Mouse (Mus musculus): ENCODE measurements at regions not wholly inside any gene's neighbourhood (a gene's known extent, or its start where the extent isn't known, plus 50 kb on each side); places are given as distances from the start of the nearest gene placed in this dataset.

- no peak for DNase-seq
Measured at GRCm38 (mm10) chr14:104824926-104825325, 302.5 kb upstream of the Rnf219 start.

GRCm38 (mm10) chr14:104824224-104824623 lies 301.8 kb upstream of the Rnf219 start:
- no peak for DNase-seq

DNA sequence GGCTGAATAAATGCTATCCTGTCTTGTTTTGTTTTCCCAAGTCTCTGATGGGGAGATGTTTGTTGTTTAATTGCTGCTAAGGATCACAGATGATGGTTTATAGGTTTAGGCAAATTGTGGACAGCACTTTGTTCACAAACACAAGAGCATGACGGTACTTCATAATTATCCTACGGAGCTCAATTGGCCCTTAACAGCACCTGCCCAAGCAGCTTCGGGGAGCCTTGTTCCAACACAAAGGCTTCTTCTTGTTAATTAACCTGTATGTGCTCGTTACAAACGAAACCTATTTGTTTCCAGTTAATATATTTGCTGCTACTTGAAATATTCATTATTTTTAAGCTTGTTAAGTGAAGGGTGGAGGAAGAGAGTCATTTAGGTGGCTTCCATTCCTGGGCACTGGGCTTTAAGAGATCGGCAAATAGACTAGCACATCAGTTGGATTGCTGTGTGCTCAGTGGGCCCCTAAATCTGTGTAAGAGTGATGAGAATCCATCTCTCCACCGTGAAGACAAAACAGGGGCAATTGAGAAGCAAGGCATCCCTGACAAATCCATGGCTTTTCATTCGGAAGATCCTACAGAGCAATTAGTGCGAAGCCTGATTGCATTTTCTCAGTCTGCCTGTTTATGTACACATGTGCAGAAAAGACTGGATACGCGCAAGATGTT lies 299.6 kb upstream of the Rnf219 start:
- no peak for DNase-seq

DNA sequence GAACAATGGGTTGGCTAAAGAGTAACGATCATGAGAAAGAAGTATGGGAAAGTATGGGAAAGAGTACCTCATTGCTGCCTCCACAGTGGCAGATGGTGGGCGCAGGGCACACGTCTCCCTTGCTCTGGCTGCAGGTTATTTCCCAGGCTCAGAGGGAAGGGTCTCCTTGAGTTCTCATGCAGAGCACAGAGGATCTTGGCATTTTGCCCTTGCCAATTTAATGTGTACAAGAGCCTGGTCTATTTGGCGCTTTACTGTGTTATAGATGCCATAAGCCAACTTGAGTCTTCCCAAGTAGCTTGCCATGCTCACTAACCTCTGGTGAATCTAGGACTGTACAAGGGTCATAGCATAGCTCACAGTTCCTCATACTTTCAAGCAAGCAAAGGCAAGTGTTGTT lies 296.7 kb upstream of the Rnf219 start:
- DNase-seq = no peak

DNA sequence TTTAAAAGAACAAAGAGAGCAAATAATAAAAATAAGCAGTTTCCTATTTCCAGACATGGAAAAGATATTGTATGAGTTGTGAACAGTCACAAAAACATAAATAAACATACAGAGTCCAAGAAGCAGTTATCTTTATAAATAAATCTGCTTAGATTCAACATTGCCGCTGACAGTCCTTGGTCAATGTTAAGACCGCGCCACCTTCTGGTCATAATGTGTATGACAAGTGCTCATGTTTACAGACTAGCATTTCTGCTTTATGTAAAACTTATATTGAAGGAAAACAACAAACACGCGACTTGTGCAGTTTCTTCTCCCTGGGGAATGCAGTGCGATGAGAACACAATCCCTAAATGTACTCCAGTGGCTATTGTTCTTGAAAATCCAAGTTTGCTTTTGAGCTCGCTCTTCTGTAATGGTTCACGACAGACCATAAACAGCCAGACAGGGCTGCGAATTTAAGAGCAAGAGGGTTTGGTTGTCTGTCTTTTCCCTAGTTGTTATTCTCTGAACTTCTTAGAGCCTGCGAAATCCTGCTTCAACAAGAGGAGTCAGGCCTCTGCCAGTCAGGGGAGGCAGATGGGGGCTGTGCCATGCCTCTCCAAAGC lies 291.6 kb upstream of the Rnf219 start:
- peak; percentile 57 to 73 for DNase-seq

- DNase-seq = no peak
Measured at GRCm38 (mm10) chr14:104812006-104812405, 289.6 kb upstream of the Rnf219 start.

DNA sequence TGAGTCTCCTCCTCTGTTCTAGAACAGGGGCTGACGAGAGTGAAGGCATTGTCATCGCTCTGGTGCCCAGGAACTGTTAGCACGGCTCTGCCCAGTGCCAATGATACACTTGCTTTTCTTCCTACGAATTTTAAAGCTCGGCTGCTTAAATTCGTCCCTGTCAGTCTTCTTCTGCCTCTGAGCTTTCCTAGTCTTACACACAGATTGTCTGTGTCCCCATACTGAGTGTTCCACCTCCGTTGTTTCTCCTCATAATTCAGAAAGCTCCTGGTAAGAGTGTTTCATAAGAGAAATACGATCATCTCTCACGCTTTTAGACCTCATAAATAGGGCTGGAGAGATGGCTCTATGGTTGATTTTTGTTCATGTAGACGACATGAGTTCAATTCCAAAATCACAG lies 282.9 kb upstream of the Rnf219 start:
- DNase-seq = no peak

DNA sequence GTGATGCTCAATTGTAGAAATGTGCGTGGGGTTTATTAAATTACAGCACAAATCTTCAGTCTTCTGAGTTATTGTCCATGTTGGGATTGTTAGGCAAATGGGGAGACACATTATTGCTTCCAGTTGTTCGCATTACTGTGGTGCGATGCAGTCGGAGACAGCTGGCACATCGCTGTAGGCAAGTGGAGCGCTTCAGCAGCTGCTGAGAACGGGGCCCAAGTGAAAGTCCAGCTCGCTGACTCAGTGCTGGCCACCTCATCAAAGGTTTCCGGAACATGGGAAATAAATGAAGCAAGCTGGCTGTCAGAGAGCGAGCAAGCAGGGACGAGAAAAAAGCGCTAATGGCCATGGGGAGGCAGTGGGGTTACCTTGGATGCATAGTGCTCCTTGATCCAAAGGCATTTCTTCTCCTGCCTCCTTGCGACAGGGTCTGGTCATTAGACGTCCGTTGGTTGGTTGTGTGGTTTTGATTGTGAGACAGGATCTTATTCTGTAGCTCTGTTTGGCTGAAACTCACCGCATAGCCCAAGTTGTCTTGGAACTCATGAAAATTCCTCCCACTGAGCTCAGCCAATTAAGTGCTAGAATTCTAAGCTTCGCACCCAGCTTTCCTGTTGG lies 274.0 kb upstream of the Rnf219 start:
- no peak for DNase-seq

GRCm38 (mm10) chr14:104789346-104789745 lies 266.9 kb upstream of the Rnf219 start:
- no peak for DNase-seq

DNA sequence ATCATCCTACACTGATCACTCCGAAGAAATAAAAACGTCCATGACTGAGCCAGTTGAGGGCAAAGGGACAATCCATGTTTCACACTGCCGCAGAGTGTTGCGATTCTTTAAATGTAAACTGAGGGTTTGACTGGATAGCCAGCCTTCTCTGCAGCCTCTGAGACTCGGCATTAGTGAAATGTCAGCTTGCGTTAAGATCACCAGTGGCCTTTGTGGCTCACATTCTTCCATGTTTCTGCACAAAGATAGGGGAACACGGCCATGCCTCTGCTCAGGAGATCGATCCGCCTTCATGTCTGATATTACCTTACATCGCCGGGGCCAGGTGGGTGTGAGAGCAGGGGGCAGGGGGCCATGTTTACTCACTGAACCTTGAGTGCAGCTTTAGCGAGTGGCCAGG lies 262.6 kb upstream of the Rnf219 start:
- DNase-seq = no peak

DNA sequence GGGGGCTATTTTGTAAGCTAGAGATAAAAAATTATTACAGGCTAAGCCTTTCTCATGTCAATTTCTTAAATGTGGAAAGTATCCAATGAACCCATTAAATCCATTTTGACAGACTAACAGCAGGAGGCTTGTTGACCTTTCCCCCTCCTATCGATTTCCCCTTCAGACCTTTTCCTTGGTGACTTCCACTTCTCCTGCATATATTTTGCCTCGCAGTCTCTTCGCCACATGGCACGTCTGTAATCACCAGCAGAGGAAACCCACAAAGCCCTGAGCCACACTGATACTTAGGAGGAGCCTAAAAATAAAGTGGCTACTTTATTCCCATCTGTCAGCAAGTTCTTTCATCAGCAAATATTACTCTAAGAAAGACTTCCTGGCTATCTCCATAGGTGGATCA lies 247.5 kb upstream of the Rnf219 start:
- DNase-seq = no peak

GRCm38 (mm10) chr14:104734213-104734612 lies 211.8 kb upstream of the Rnf219 start:
- DNase-seq = no peak

GRCm38 (mm10) chr14:104732036-104732435 lies 209.6 kb upstream of the Rnf219 start:
- no peak for DNase-seq

DNA sequence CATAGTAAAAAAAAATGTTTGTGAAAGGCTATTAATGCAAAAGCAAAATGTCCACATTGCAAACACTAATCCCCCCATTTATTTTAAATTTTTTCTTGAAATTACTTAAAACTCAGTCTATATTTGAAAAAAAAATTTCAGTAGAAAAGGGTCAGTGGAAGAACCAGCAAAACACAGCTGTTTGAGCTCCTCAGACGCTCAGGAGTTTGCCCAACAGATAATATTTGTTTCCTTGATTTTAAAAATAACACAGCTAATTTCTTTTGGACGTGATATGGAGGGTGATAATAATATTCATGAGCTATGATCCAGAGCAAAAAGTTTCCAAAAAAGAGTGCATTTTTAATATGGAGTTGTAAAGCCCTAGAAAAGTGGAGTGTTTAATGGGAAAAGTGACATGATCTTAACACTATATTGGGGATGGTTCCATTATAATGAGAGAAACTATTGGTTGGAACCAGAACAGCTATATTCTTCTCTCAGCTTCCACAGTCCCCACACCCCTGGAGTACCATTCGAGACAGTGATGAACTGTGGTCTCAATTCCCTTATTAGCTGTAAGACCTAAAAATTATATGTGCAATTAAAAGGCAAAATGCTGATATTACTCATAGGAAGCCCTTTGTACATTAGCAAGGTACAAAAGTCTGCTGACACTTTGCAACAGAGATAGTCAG lies 209.0 kb upstream of the Rnf219 start:
- DNase-seq = no peak

- DNase-seq = peak; percentile 26 to 86
Measured at GRCm38 (mm10) chr14:104715651-104716050, 193.2 kb upstream of the Rnf219 start.

GRCm38 (mm10) chr14:104702283-104702893 lies 179.9 kb upstream of the Rnf219 start:
- no peak for DNase-seq

GRCm38 (mm10) chr14:104698962-104699361 lies 176.5 kb upstream of the Rnf219 start:
- DNase-seq = no peak

DNA sequence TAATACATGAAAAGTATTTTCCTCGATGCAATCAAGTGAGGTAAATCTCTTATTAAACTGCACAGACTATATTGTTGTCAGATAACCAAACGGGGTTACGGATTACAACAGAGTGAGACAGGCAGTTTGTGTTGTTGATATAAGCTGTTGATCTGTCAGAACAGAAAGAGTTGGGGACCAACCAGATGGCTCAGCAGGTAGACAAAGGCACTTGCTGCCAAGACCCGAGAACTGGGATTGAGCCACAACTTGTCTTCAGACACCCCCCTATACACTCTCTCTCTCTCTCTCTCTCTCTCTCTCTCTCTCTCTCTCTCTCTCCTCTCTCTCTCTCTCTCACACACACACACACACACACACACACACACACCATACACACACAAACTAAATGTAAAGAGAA lies 172.7 kb upstream of the Rnf219 start:
- no peak for DNase-seq

GRCm38 (mm10) chr14:104694174-104694803 lies 171.8 kb upstream of the Rnf219 start:
- DNase-seq = no peak

GRCm38 (mm10) chr14:104692616-104693015 lies 170.2 kb upstream of the Rnf219 start:
- no peak for DNase-seq

DNA sequence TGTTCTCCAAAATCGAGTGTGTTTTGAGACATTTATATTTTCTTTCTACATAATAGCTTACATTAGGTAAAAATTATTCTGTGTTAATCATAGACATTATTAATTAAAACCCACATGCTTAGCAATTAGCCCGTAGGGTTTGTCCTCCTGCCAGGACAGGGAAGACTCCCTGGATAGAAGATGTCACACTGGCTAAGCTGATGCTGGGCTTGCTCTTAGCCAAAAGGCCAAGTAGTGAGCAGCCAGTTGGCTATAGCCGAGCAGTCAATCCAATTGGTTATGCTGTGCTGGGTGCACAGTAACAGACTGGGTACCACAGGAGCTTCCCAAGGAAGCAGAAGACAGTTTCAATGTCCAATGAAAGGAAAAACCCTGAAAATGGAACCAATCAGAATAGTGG lies 166.0 kb upstream of the Rnf219 start:
- DNase-seq = no peak

DNA sequence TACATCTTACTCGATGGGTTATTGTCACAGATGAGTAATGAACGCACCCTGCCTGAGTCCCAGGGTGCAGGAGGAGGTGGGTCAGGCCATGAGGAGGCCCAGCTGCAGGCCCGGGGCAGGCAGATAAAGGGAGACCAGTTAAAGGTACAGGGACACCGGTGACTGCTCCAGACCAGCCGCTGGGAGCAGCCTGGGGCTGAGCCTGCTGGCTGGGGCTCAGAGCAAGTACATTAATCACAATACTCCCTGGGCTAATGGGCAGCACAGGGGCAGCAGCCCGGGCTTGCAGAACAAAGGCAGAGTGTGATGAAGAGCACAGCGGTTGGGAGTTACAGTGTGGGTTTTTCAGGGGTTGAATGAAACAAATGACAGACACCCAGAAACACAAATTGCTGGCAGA lies 154.4 kb upstream of the Rnf219 start:
- no peak for DNase-seq

- no peak for DNase-seq
Measured at GRCm38 (mm10) chr14:104661696-104662095, 139.3 kb upstream of the Rnf219 start.
